Mouse (Mus musculus) hindbrain, postnatal 0 days (tissue): Measurements from ENCODE around the gene Rbms2. TPM values are rescaled to one million over a fixed set of nuclear protein-coding genes. Genes with fewer than 3 reads are reported as not detected.

Experiments used
- ATAC-seq: fragments of 200-750 bp; cut with Nextera tagmentation; 2 replicates; pipeline ENCODE4 v1.8.0; 2017; ENCODE audit warnings: mild to moderate bottlenecking, moderate TSS enrichment, moderate library complexity
- DNase-seq: peaks from one replicate; pipeline ENCODE4 v3.0.0-alpha.2; 2015; ENCODE audit warnings: low spot score
- H3K27ac ChIP-seq: fragments of 300-500 bp; sonication (generic); 2 replicates; pipeline ENCODE4 v1.5.1; 2014; ENCODE audit warnings: mild to moderate bottlenecking
- H3K27me3 ChIP-seq: fragments of 300-500 bp; sonication (generic); 2 replicates; pipeline ENCODE4 v1.6.1; 2014; ENCODE audit warnings: low read length, mixed read lengths; ENCODE audit not compliant: insufficient read depth
- H3K36me3 ChIP-seq: fragments of 300-500 bp; sonication (generic); 2 replicates; pipeline ENCODE4 v1.6.1; 2014; ENCODE audit warnings: low read length, mixed read lengths; ENCODE audit not compliant: insufficient read depth
- H3K4me1 ChIP-seq: fragments of 300-500 bp; sonication (generic); 2 replicates; pipeline ENCODE4 v1.6.1; 2014; ENCODE audit warnings: antibody characterized with exemption, low read length, mixed read lengths; ENCODE audit not compliant: insufficient read depth
- H3K4me2 ChIP-seq: fragments of 300-500 bp; sonication (generic); 2 replicates; pipeline ENCODE4 v1.6.1; 2014; ENCODE audit warnings: low read depth, mild to moderate bottlenecking, low read length, moderate library complexity, mixed read lengths
- H3K4me3 ChIP-seq: fragments of 300-500 bp; sonication (generic); 2 replicates; pipeline ENCODE4 v1.5.1; 2014; ENCODE audit warnings: low read length
- H3K9ac ChIP-seq: fragments of 300-500 bp; sonication (generic); replicated peaks from 2 replicates; pipeline ENCODE4 v1.6.1; 2014; ENCODE audit warnings: mild to moderate bottlenecking, low read length, moderate library complexity, mixed read lengths
- H3K9me3 ChIP-seq: fragments of 300-500 bp; sonication (generic); 2 replicates; pipeline ENCODE4 v1.6.1; 2016; ENCODE audit warnings: low read length, mixed read lengths
- CTCF ChIP-seq: IDR thresholded peaks from 2 replicates; pipeline ENCODE4 v1.5.1; 2016; ENCODE audit warnings: antibody characterized with exemption, control low read depth, low read depth
- WGBS: fragments of 180-500 bp; shearing (Covaris S2); extraction: QIAGEN DNeasy Blood & Tissue Kit; methylation state at CpG from one replicate; pipeline ENCODE4 v1.1.7; 2014; 5-methylcytosine and 5-hydroxymethylcytosine counted together
- polyA plus RNA-seq: library from polyadenylated mRNA; unstranded; fragments of >200 nt; fragmentation: Nextera tagmentation; extraction: Ambion mirVana; gene quantifications from 2 replicates; pipeline ENCODE4 v1.2.1, GENCODE M21; 2015
- total RNA-seq: library from RNA; depleted of rRNA; stranded (reverse); fragments of >200 nt; gene quantifications from 2 replicates; pipeline ENCODE4 v1.2.3, GENCODE M21; 2014

Gene Rbms2
- total and polyA plus RNA-seq, 2 experiments from 2014 or later: 7.3 to 13.2 TPM

DNA sequence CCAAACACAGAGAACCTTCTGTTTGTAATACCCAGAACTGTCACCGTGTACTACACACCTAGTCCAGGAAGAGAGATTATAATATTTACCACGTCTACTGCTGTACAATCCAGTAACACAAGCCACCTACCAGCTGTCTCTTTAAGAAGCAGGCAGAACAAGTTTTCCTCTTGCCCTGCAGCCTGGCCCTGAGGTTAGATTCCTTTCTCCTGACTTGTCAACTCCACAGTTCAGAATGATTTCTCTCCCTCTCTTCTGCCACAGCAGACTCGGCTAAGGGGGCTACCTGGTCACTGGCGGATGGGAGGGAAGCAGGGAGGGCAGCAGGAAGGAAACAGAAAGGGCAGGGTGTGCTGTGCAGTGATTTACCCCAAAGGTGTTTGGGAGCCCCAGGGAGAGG, 36.4 kb downstream of the Rbms2 start:
- TF ChIP-seq CTCF: no peak
- H3K4me3 ChIP-seq: no peak overlapping the region
- no peaks in the 10 kb centered on the region for H3K9me3 ChIP-seq
- no peak overlapping the region for H3K4me2 ChIP-seq
- H3K36me3 ChIP-seq: no peaks in the 10 kb centered on the region
- H3K27me3 ChIP-seq: no peaks in the 10 kb centered on the region
- 81% methylated on average over 4 of the region's 4 CpGs for WGBS
- no peak overlapping the region for H3K9ac ChIP-seq
- ATAC-seq: no peak
- H3K4me1 ChIP-seq: no peaks in the 10 kb centered on the region
- no peak overlapping the region for H3K27ac ChIP-seq
- DNase-seq: no peak

- DNase-seq: peak; percentile 18
- Histone ChIP-seq H3K9ac (no peak overlapping the region), H3K4me3 (no peak overlapping the region), H3K9me3 (no peaks in the 10 kb centered on the region), H3K36me3 (no peaks in the 10 kb centered on the region), H3K4me1 (no peaks in the 10 kb centered on the region), H3K27me3 (no peaks in the 10 kb centered on the region), H3K4me2 (no peak overlapping the region), H3K27ac (no peak overlapping the region)
- TF ChIP-seq CTCF: peak; percentile 38
- no peak for ATAC-seq
- WGBS: 59% methylated on average over 2 of the region's 2 CpGs
Measured at GRCm38 (mm10) chr10:128142165-128142564, 37.9 kb downstream of the Rbms2 start.

DNA sequence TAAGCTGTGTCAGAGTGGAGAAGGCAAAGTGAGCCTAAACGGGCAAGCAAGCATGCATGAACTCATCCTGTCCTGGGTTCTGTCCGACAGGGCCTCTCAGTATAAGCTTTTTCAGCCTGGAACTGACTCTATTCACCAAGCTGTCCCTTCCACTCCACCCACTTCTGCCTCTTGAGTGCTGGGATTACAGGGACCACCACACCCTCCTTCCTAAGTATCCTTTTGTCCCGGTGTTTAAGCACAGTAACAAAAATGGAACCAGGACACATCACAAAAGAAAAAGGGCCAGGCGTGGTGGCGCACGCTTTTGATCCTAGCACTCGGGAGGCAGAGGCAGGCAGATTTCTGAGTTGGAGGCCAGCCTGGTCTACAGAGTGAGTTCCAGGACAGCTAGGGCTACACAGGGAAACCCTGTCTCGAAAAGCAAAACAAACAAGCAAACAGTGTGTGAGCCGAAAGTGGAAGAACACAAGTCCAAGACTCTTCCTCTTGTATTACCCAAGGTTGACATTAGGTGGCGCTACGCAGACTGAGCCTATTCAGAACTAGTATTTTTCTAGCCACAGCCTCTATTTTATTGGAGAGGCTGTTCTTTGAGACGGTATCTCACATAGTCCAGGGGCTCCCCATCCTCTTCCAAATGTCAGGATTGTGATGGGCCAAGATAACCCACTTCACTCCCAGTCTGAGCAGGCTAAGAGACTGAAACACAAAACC, 39.7 kb downstream of the Rbms2 start:
- H3K9me3 ChIP-seq: no peaks in the 10 kb centered on the region
- DNase-seq: peak; percentile 68

GRCm38 (mm10) chr10:128135374-128135773, 44.7 kb downstream of the Rbms2 start:
- no peaks in the 10 kb centered on the region for H3K4me1 ChIP-seq
- no peak overlapping the region for H3K4me2 ChIP-seq
- H3K9me3 ChIP-seq: no peaks in the 10 kb centered on the region
- no peak overlapping the region for H3K4me3 ChIP-seq
- 0 out of 2 replicates have a peak, but pooled peaks cover 1% of the 10 kb centered on the region for H3K36me3 ChIP-seq
- no peaks in the 10 kb centered on the region for H3K27me3 ChIP-seq
- WGBS: 93% methylated on average over 6 of the region's 6 CpGs
- ATAC-seq: no peak
- no peak for TF ChIP-seq CTCF
- DNase-seq: no peak
- H3K9ac ChIP-seq: no peak overlapping the region
- no peak overlapping the region for H3K27ac ChIP-seq

More for the DNA sequence above, 39.7 kb downstream of the Rbms2 start:
- Histone ChIP-seq H3K4me3 (no peak overlapping the region), H3K36me3 (no peaks in the 10 kb centered on the region), H3K4me1 (no peaks in the 10 kb centered on the region), H3K27ac (no peak overlapping the region), H3K27me3 (no peaks in the 10 kb centered on the region), H3K9ac (no peak overlapping the region), H3K4me2 (no peak overlapping the region)
- ATAC-seq: no peak
- peak; percentile 77 for TF ChIP-seq CTCF
- WGBS: 71% methylated on average over 12 of the region's 12 CpGs

DNA sequence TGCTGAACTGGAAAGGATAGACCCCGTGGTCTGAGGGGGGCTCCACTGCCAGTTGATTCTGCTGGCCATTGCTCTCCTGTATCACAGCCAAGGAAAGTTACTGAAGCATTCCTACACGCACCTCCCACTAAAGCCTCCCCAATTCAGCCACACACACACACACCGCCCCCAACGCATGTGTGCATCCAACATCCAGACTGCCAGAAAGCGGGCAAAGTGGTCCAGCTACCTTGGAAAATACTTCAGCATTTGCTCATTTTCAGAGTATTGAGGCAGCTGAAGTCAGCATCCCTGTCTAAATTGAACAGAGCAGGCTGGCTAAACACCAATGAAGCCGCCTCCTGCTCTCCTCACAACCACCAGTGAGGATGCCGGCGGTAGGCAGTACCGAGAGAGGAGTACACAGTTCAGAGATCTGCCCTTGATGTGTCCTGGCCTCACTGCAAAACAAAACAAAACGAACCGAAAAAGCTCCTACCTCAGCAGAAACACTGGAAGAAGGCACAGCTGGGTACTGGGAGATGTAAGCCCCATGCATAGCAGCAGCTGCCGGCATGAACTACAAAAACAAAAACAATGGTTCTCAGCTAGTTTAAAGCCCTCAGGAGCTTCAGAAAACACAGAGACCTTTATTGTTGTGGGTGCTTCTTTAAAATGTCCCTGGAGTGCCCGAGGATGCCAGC, 46.3 kb downstream of the Rbms2 start:
- H3K36me3 ChIP-seq: 0 out of 2 replicates have a peak, but pooled peaks cover 13% of the 10 kb centered on the region
- peak overlapping the region; percentile 23 for H3K27ac ChIP-seq
- WGBS: 20% methylated on average over 13 of the region's 13 CpGs
- H3K27me3 ChIP-seq: no peaks in the 10 kb centered on the region
- no peaks in the 10 kb centered on the region for H3K4me1 ChIP-seq
- DNase-seq (peak; percentile 27), ATAC-seq (peak; percentile 50)
- TF ChIP-seq CTCF: no peak
- no peaks in the 10 kb centered on the region for H3K9me3 ChIP-seq
- H3K4me2 ChIP-seq: peak overlapping the region; percentile 4; the same call in 1 of the 2 replicates
- H3K9ac ChIP-seq: no peak overlapping the region
- H3K4me3 ChIP-seq: no peak overlapping the region

DNA sequence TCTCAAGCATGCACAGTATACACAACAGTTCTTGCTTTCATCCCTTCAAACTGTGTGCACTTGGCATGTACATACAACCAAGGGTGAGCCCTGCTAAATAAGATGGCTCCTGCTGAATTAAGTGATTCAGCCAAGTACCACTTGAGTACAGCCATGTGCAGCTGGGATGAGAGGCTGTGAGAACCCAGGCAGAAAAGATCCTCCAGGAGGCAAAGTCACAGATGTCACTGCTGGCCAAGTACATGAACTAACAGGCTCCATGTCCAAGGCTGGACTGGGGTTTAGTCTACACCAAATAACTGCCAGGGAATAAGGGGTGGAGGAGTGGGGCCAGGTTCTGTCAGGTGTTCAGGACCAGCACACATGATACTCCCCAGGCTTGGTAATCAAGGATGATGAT, 48.3 kb downstream of the Rbms2 start:
- no peak for TF ChIP-seq CTCF
- H3K36me3 ChIP-seq: peaks cover 26% of the 10 kb centered on the region
- no peak for DNase-seq

GRCm38 (mm10) chr10:128131297-128131696, 48.8 kb downstream of the Rbms2 start:
- no peak for TF ChIP-seq CTCF
- Histone ChIP-seq H3K4me1 (no peaks in the 10 kb centered on the region), H3K36me3 (peaks cover 31% of the 10 kb centered on the region), H3K4me2 (no peak overlapping the region), H3K27me3 (no peaks in the 10 kb centered on the region), H3K27ac (no peak overlapping the region), H3K9me3 (no peaks in the 10 kb centered on the region), H3K4me3 (no peak overlapping the region), H3K9ac (no peak overlapping the region)
- WGBS: 81% methylated on average over 3 of the region's 3 CpGs
- no peak for ATAC-seq
- no peak for DNase-seq

More for the DNA sequence above, 48.3 kb downstream of the Rbms2 start:
- Histone ChIP-seq H3K4me1 (no peaks in the 10 kb centered on the region), H3K4me3 (no peak overlapping the region), H3K27me3 (no peaks in the 10 kb centered on the region), H3K9me3 (no peaks in the 10 kb centered on the region), H3K27ac (no peak overlapping the region), H3K4me2 (no peak overlapping the region), H3K9ac (no peak overlapping the region)
- ATAC-seq: peak; percentile 27; the same call in 1 of the 2 replicates
